Mouse (Mus musculus) ovary, adult 18-20 months (tissue): ENCODE results near the gene Tctn1.

Experiments used
- DNase-seq: peaks from one replicate; pipeline ENCODE4 v3.0.0; 2022; ENCODE audit warnings: low spot score, mixed read lengths

Tctn1 gene

DNA sequence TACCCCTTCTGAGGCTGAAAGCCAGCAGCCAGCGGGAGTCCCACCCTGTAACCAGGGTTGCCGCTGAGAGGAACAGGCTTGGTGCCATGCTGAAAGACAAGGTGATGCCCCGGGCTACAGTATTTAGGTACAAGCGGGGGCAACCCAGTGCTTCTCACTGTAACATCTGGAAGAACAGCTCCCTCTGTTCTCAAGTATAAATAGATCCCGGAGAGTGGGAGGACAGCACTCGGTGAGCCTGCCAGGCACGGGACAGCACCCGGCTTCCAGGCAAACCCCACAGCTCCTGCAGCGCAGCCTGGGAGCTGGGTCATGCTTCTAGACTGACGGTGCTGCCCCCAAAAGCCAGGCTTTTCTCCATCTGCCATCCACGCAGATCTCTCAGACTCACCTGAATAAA lies 16.7 kb downstream of the Tctn1 start:
- peak; percentile 47 for DNase-seq

DNA sequence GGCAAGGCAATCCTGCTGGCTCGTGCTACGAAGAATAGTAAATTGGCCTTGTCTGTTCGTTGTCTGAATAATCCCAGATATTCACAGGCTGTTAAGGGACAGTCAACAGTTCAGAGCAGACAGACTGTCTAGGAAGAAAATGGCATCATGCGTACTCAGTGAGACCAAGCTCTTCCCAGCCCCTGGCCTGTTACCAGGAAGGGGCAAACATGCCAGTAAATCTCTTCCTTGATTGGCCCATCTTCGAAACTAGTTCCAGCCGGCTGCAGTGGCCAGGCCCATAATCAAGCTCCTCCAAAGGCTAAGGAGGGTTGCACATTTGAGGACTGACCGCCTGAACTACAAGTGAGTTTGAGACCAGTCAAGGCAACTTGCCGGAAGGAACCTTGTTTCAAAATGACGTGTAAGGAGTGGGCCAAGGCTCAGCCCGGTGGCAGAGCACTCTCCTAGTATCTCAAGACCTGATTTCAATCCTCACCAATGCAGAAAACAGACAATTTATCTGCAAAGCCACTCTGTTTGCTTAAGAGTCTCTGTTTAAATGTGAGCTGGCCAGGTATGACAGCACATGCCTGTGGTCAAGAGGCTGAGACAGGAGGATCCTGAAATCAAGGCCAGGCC lies 17.6 kb downstream of the Tctn1 start:
- DNase-seq, result no peak

- no peak for DNase-seq
Observed at GRCm38 (mm10) chr5:122245186-122245585, 19.1 kb downstream of the Tctn1 start.

DNA sequence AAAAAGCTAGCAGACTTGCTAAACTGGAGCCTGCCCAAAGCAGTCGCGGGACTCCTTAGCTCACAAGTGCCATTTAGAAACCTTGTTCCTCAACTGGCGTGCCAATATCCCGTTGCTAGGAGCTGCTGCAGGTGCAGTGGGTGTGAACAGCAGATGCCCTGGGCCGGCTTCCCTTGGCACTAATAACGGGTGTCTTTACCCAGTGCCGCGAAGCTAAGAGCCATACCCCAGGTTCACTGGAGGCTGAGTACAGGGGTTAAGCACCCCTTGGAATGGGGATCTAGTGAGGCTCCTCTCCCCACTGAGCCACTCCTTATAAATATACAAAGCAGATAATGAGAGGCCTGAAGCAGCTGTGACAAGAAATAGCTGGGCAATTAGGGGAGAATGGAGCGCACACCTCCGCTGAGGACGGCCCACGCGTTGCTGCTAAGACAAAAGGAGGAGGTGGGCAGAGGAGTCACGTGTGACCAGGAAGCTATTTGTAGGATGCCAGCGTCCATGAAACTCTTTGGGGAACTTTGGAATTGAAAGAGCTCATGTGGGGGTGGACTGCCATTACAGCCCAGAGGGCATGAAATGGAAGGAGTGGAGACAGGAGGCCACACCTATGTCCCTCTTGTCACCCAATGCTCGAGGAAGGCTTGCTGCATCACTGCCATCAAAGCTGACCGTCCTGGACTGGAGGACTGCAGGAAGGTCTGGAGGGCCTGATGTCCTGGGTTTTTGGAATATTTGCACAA lies 20.3 kb downstream of the Tctn1 start:
- no peak for DNase-seq

- DNase-seq, result no peak
Observed at GRCm38 (mm10) chr5:122242521-122243123, 21.6 kb downstream of the Tctn1 start.

DNA sequence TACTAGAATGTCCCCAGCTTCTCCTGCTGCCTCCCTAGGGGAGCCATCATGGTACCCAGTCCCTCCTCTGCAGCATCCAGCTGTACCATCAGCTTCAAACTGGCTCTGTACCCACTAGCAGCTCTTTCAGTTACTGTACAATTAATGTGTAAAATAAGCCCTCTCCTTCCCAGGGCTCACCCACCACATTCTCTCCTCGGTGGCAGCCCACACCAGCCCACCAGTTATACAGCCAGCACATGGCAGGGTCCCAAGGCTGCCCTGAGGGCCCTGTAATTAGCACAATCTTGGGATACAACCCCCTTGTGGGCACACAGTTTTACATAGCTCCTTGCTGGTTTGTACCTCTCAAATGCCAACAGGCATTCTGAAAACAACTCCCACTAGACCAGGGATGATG lies 23.3 kb downstream of the Tctn1 start:
- no peak for DNase-seq

- DNase-seq, result no peak
Observed at GRCm38 (mm10) chr5:122240521-122240920, 23.7 kb downstream of the Tctn1 start.

DNA sequence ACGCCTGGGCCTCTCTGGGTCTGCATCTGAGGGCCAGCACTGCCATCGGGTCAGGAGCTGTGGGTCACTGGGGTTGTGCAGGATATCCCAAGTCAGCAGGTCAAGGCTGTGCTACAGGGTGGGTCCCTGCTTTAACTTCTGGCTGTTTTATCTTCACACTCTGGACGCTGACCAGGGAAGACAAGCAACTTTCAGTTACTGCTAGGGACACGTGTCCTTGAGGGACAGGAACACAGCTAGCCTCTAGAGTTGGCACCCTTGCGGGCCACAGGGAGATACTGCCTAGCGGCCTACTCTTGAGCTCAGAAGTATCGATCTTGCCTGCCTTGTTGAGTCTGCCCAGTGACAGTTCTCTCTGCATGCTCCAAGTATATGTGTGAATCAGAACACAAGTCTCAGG lies 24.6 kb downstream of the Tctn1 start:
- DNase-seq, result no peak

DNA sequence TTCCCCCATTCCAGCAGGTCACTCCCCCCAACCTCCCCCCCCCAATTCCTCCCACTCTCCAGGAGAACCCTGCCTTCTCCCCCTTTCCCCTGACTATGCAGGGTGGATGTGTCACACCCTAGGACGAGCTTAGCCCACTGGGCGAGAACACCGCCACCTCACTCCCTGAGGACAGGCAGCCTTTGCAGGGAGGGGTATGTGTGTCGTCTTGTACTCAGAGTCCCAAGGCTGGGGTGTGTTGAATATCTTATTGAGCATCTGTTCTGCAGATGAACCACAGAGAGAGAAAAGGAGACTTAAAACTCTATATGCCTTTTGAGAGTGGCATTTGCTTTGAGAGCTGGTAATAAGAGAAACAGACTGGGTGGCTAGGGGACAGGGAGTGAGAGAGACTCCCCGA lies 27.1 kb downstream of the Tctn1 start:
- no peak for DNase-seq

DNA sequence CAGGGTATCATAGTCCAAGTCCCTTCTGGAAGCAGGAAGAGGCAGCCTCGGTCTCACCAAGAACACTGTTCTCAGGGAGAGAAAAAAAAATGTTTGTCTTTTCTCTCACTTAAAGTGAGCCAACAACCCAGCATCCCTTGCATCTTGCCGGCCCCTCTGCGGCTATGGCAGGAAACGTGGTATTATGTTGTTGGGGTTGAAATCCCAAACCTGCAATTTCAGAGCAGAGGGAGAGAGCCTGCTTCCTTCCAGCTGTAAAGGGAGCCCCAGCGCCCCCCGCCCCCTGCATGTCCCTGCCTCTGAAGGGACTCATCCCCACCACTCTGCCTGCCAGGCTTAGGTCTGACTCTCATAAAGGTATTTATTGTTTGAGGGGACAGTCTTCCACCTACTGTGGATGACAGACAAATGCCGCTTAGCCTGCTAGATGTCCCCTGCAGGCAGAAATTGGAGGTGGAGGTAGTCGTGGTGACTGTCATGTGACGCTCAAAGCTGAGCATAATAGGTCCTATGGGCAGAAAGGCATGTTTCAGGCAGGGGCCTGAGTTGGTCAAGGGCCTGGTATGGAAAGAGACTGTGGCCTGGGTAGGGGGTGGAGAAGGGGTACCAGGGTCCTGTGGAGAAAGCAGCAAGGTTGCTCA lies 28.9 kb downstream of the Tctn1 start:
- DNase-seq, result no peak

DNA sequence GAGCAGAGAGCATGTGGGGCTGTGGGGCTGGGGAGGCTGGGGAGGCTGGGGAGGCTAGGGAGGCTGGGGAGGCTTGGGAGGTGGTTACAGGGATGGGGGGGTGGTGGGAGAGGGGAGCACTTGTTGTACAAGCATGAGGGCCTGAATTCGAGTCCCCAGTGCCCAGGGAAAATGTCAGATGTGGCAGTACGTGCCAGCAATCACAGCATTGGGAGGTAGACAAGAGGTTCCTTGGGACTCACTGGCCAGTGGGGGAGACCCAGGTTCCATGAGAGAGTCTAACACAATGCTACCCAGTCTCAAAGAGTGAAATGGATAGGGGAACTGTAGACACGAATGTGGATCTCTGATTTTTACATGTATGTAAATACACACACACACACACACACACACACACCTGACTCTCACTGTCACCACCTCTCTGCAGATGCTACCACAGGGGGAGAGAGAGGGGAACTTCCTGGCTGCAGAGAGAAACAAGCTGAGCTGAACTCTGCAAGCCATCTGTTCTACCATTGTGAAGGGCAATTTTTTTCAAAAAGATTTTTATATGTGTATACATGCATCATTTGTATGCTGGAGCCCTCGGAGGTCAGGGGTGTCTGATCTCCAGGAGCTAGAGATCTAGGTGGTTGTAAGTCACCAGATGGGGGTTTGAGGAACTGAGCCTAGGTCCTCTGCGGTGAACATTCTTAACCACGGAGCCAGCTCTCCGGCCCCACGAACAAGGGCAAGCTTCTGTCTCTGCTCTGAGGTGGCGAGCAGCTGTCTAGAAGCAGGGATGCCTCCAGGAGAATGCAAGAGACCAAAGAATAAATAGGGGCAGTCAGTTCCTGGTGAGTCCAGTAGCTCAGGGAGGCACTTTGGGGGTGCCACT lies 29.7 kb downstream of the Tctn1 start:
- DNase-seq, result no peak

- DNase-seq, result no peak
Observed at GRCm38 (mm10) chr5:122233695-122234094, 30.6 kb downstream of the Tctn1 start.

GRCm38 (mm10) chr5:122233077-122233581 lies 31.1 kb downstream of the Tctn1 start:
- no peak for DNase-seq

DNA sequence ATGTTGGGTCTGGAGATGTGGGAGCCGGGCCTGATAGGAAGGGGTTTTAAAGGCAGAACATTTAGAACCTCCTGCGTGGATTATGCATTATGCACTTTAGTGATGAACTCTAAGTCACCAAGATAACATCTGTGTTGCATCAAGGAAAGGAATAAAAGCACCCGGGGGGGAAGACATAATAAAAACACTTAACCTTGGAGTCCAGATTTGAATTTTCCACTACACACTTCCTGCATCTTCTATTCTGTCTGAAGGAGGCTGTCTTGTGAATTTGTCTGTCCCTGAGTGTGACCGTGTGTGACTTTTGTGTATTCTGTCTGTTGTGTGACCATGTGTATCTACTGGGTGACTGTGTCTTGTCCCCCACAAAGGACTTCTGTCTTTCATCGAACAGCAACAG lies 32.3 kb downstream of the Tctn1 start:
- DNase-seq, result no peak

DNA sequence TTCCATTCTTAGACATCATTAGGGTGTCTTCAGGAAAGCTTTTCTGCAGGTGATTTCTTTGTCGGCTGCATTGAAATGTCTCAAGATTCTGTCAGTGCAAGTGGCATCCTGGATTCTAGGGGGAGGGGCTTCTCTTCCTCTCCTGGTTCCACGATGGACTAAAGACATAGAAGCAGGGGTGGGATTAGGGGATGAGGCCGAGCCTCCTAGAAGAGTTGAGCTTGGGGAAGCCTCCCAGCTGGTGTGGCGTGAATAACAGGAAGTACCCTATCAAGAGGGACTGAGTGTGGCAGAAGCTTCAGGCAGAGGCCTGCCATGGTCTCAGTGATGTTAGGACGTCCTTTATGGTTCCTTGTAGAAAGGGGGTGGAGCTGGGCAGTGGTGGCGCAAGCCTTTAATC lies 32.8 kb downstream of the Tctn1 start:
- no peak for DNase-seq

- no peak for DNase-seq
Observed at GRCm38 (mm10) chr5:122230816-122231215, 33.4 kb downstream of the Tctn1 start.

DNA sequence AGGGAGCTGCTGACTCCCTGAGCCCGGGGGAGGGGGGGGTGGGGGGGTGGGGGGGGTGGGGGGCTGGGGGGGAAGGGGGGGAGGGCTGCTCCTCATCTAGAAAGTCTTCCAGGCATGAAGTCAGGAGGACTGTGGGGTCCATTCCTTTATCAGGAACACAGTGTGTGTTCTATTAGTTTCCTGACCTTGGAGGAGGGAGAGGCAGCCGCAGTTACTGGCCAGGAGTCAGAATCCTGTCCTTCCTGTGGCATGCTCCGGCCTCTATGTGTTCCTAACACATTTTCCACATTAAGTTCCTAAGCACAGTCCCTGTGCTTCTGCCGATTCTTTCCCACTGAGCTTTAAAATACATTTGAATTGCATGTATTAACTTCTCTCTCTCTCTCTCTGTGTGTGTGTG lies 35.5 kb downstream of the Tctn1 start:
- peak; percentile 62 for DNase-seq

DNA sequence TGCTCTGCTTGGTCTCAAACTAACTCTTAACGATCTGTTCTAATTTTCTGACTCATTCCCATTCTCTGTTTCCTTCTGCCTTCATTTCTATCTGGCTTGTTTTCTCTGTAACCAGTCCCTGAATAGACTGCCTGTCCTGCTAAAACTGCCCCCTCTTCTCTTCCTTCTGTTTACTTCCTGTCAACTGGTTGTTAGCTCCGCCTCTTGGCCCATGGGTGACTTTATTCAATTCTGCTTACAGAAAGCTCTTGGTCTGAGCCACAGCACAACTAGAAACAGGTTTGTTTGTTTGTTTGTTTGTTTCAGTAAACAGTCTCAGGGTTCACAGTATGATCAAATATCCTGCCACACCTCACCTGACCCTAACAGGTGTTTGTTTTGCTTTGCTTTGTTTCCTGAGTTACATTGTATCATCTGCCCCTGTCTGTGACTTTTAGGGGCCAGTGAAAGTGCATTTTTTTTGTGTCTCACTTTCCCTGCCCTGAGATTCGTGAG lies 35.9 kb downstream of the Tctn1 start:
- no peak for DNase-seq

- DNase-seq, result no peak
Observed at GRCm38 (mm10) chr5:122224291-122224690, 40.0 kb downstream of the Tctn1 start.

- no peak for DNase-seq
Observed at GRCm38 (mm10) chr5:122221085-122221484, 43.2 kb downstream of the Tctn1 start.
